Mouse (Mus musculus): ENCODE results near the gene Slc25a11. TPM values are rescaled to one million over a fixed set of nuclear protein-coding genes. Genes with fewer than 3 reads are reported as not detected.
A peak's percentile ranks its signal among the peaks of the same experiment; 100 is the strongest.

Slc25a11 gene
- total RNA-seq, 1 experiment: 97.4 TPM

DNA sequence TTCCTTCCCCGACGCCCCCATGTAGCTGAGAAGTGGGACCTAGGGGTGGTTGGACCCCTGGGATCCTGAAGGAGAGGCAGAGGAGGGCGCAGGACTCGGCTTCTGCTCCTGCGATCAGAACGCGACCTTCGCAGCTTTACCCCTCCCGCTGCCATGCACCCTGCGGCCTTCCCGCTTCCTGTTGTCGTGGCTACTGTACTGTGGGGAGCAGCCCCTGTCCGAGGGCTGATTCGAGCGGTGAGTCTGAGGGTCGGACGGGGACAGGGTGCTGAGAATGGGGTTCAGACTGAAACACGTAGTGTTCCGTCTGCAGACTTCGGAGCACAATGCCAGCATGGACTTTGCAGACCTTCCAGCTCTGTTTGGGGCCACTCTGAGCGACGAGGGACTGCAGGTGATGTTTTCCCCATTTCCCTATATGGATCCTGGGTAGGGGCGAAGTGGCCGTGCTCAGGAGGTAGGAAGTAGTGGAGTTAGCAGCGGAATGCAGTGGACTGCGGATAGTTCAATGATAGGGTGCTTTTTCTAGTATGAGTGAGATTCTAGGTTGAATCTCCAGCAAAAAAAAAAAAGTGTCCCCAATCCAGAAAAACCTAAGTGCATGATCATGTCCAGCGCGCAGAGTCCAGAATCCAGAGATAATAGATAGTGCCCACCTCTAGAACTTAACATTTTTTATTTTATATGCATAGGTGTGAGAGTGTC, 589 bp upstream of the Slc25a11 start:
- TF ChIP-seq ZNF384 (IDR thresholded peaks at IDR 0.05; ENCODE audit: low read depth, low read length) (no peak), HCFC1 (IDR thresholded peaks at IDR 0.05; ENCODE audit: borderline replicate concordance, insufficient read depth, low read length) (no peak), ZC3H11A (IDR thresholded peaks at IDR 0.05; ENCODE audit: borderline replicate concordance, low read depth, low read length) (no peak), MAFK (IDR thresholded peaks at IDR 0.05; ENCODE audit: insufficient read depth, low read depth, low read length) (no peak), CHD2 (IDR thresholded peaks at IDR 0.05; ENCODE audit: low read depth, low read length) (no peak)
- peak overlapping the region; percentile 78 to 85 for H3K4me3 ChIP-seq (ENCODE audit: insufficient read depth in 1 of 2, low read depth in 1 of 2, low read length in 2 of 2, poor library complexity in 1 of 2, severe bottlenecking in 1 of 2)
- no peak for DNase-seq (ENCODE audit: low read depth, low spot score)
- peak overlapping the region; percentile 95 for H3K9ac ChIP-seq (ENCODE audit: insufficient read depth, low read depth, low read length, poor library complexity, severe bottlenecking)
- H3K36me3 ChIP-seq (ENCODE audit: control insufficient read depth, insufficient read depth, low read length, poor library complexity, severe bottlenecking): peaks cover 54% of the 10 kb centered on the region
- in situ Hi-C loops (cut with MboI; ENCODE audit: low sequenced_read_pairs in 2 of 2, unreplicated experiment in 2 of 2): no loop called here
- peak overlapping the region; percentile 80 for H3K27ac ChIP-seq (ENCODE audit: insufficient read depth, low read depth, low read length, poor library complexity, severe bottlenecking)
- peaks cover 0 to 10% of the 10 kb centered on the region in 2 experiments; a peak in 2 of 4 replicates for H3K4me1 ChIP-seq (ENCODE audit: control insufficient read depth in 2 of 2, insufficient read depth in 2 of 2, low read length in 2 of 2, poor library complexity in 1 of 2)
- no peaks in the 10 kb centered on the region for H3K9me3 ChIP-seq (ENCODE audit: control insufficient read depth, insufficient read depth, low read depth, low read length)

- Histone ChIP-seq H3K36me3 (ENCODE audit: control insufficient read depth, insufficient read depth, low read length, poor library complexity, severe bottlenecking) (peaks cover 38% of the 10 kb centered on the region), H3K4me1 (ENCODE audit: control insufficient read depth in 2 of 2, insufficient read depth in 2 of 2, low read length in 2 of 2, poor library complexity in 1 of 2) (peaks cover 0 to 10% of the 10 kb centered on the region in 2 experiments; a peak in 2 of 4 replicates), H3K9me3 (ENCODE audit: control insufficient read depth, insufficient read depth, low read depth, low read length) (no peaks in the 10 kb centered on the region), H3K9ac (ENCODE audit: insufficient read depth, low read depth, low read length, poor library complexity, severe bottlenecking) (peak overlapping the region; percentile 95), H3K27ac (ENCODE audit: insufficient read depth, low read depth, low read length, poor library complexity, severe bottlenecking) (peak overlapping the region; percentile 56), H3K4me3 (ENCODE audit: insufficient read depth in 1 of 2, low read depth in 1 of 2, low read length in 2 of 2, poor library complexity in 1 of 2, severe bottlenecking in 1 of 2) (peak overlapping the region; percentile 63 to 81)
- no peak for DNase-seq (ENCODE audit: low read depth, low spot score)
- TF ChIP-seq ZC3H11A (IDR thresholded peaks at IDR 0.05; ENCODE audit: borderline replicate concordance, low read depth, low read length) (no peak), HCFC1 (IDR thresholded peaks at IDR 0.05; ENCODE audit: borderline replicate concordance, insufficient read depth, low read length) (no peak), ZNF384 (IDR thresholded peaks at IDR 0.05; ENCODE audit: low read depth, low read length) (no peak), MAFK (IDR thresholded peaks at IDR 0.05; ENCODE audit: insufficient read depth, low read depth, low read length) (no peak), CHD2 (IDR thresholded peaks at IDR 0.05; ENCODE audit: low read depth, low read length) (no peak)
- in situ Hi-C loops (cut with MboI; ENCODE audit: low sequenced_read_pairs in 2 of 2, unreplicated experiment in 2 of 2): no loop called here
These were observed 1.1 kb downstream of the Slc25a11 start for GRCm38 (mm10) chr11:70646259-70646555.

GRCm38 (mm10) chr11:70645461-70646258, 1.6 kb downstream of the Slc25a11 start:
- no peak for DNase-seq (ENCODE audit: low read depth, low spot score)
- in situ Hi-C loops (cut with MboI; ENCODE audit: low sequenced_read_pairs in 2 of 2, unreplicated experiment in 2 of 2): no loop called here
- H3K9me3 ChIP-seq (ENCODE audit: control insufficient read depth, insufficient read depth, low read depth, low read length): no peaks in the 10 kb centered on the region
- H3K27ac ChIP-seq (ENCODE audit: insufficient read depth, low read depth, low read length, poor library complexity, severe bottlenecking): no peak overlapping the region
- H3K4me3 ChIP-seq (ENCODE audit: insufficient read depth in 1 of 2, low read depth in 1 of 2, low read length in 2 of 2, poor library complexity in 1 of 2, severe bottlenecking in 1 of 2): peak overlapping the region; percentile 63 to 81
- H3K9ac ChIP-seq (ENCODE audit: insufficient read depth, low read depth, low read length, poor library complexity, severe bottlenecking): peak overlapping the region; percentile 95
- no peak for TF ChIP-seq ZNF384 (IDR thresholded peaks at IDR 0.05; ENCODE audit: low read depth, low read length)
- H3K36me3 ChIP-seq (ENCODE audit: control insufficient read depth, insufficient read depth, low read length, poor library complexity, severe bottlenecking): peaks cover 33% of the 10 kb centered on the region
- peaks cover 0 to 10% of the 10 kb centered on the region in 2 experiments; a peak in 2 of 4 replicates for H3K4me1 ChIP-seq (ENCODE audit: control insufficient read depth in 2 of 2, insufficient read depth in 2 of 2, low read length in 2 of 2, poor library complexity in 1 of 2)

DNA sequence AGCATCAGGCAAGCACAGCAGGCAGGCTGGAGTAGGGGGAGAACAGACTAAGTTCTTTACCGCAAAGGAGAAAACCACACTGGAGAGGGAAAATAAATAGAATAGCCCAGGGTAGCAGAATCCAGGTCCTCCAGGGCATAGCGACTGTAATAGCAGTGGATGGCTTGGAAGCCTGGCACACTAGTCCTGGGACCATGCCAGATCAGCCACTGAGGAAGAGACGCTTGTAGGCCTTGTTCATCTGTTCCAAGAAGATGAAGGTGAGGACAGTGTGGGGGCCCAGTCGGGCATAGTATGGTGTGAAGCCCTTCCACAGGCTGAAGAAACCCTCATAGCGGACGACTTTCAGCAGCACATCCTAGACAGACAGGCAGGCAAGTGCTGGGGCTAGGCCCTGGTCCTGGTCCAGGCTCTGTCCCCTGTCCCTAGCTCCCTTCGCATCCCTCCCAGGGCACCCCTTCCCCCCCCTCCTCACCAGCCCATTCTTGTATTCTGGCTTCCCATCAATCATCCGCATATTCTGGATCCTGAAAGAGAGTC, 2.6 kb downstream of the Slc25a11 start:
- Histone ChIP-seq H3K9me3 (ENCODE audit: control insufficient read depth, insufficient read depth, low read depth, low read length) (no peaks in the 10 kb centered on the region), H3K4me1 (ENCODE audit: control insufficient read depth in 2 of 2, insufficient read depth in 2 of 2, low read length in 2 of 2, poor library complexity in 1 of 2) (peaks cover 0 to 10% of the 10 kb centered on the region in 2 experiments; a peak in 2 of 4 replicates), H3K27ac (ENCODE audit: insufficient read depth, low read depth, low read length, poor library complexity, severe bottlenecking) (no peak overlapping the region), H3K4me3 (ENCODE audit: insufficient read depth in 1 of 2, low read depth in 1 of 2, low read length in 2 of 2, poor library complexity in 1 of 2, severe bottlenecking in 1 of 2) (no peak overlapping the region), H3K36me3 (ENCODE audit: control insufficient read depth, insufficient read depth, low read length, poor library complexity, severe bottlenecking) (peaks cover 24% of the 10 kb centered on the region), H3K9ac (ENCODE audit: insufficient read depth, low read depth, low read length, poor library complexity, severe bottlenecking) (no peak overlapping the region)
- TF ChIP-seq CHD2 (IDR thresholded peaks at IDR 0.05; ENCODE audit: low read depth, low read length) (no peak), MAFK (IDR thresholded peaks at IDR 0.05; ENCODE audit: insufficient read depth, low read depth, low read length) (no peak), ZNF384 (IDR thresholded peaks at IDR 0.05; ENCODE audit: low read depth, low read length) (no peak), HCFC1 (IDR thresholded peaks at IDR 0.05; ENCODE audit: borderline replicate concordance, insufficient read depth, low read length) (no peak), ZC3H11A (IDR thresholded peaks at IDR 0.05; ENCODE audit: borderline replicate concordance, low read depth, low read length) (no peak)
- in situ Hi-C loops (cut with MboI; ENCODE audit: low sequenced_read_pairs in 2 of 2, unreplicated experiment in 2 of 2): no loop called here
- no peak for DNase-seq (ENCODE audit: low read depth, low spot score)
